Mouse (Mus musculus): Measurements from ENCODE around the gene Caskin1.
A peak's percentile ranks its signal among the peaks of the same experiment; 100 is the strongest.

- peak; percentile 84 for TF ChIP-seq POLR2A (IDR thresholded peaks at IDR 0.05; ENCODE audit: low read depth, low read length)
- TF ChIP-seq CTCF (IDR thresholded peaks at IDR 0.05; ENCODE audit: extremely low read depth, insufficient read depth, insufficient read length, insufficient replicate concordance), result no peak
These were observed 33.5 kb upstream of the Caskin1 start for GRCm38 (mm10) chr17:24454756-24455522.

Data from spleen, adult 2 months (tissue).